1 mouse cellular context compared by ENCODE assay signal in the genomic region with DNA sequence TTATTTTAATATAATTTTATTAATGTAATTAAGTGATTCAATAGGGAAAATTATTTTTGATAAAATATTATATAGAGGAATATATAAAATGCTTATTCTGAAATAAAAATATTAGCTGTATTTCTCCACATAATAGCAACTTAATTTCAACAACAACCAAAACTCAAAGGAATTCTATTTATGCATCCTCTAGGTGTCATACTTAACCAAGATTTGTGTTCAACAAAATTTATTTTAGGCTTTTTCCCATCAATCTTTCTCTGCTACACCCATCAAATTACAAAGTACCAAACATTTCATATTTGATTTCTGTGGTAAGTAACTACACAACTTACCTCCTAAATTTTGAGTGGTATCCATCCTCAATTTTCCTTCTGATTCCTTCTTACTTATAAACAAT.
TF ChIP-seq lines count a peak whose summit lies in the region.

No protein-coding gene starts in this region.

TF ChIP-seq in CH12.LX, 34 proteins besides CTCF, POLR2A, EP300 and RAD21 (continued from another document):
- TF ChIP-seq TBP (conservative IDR thresholded peaks at IDR 0.05; ENCODE audit: low read depth, low read length) (no peak), ZC3H11A (IDR thresholded peaks at IDR 0.05; ENCODE audit: low read depth, low read length) (no peak)
